Mouse (Mus musculus): Measurements from ENCODE around the gene Rbl1.
A peak's percentile ranks its signal among the peaks of the same experiment; 100 is the strongest.

DNA sequence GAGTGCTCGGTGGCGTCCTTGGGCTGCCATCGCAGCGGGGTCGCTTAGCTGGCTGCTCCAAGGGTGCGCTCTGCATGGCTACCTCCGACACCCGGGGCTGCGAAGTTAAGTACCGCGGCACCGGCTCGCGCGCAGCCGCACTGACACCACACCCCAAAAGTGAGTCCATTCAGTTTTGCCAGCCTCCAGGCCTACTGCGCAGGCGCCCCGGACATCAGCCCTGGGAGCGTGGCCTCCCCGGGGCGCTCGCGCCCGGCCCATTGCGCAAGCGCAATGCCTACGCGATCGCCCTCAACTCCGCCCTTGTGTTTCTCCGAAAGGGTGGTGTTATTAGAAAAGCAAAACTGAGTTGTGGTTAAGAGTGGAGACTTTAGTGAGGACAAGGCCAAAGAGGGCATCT lies 69.3 kb downstream of the Rbl1 start, which contains the start of gene Samhd1:
- TF ChIP-seq CTCF (IDR thresholded peaks at IDR 0.05) (peak; percentile 39), EP300 (IDR thresholded peaks at IDR 0.05) (no peak)
